Mouse (Mus musculus) brain, embryonic 14.5 days (tissue): Measurements from ENCODE around the gene Plscr5.

ENCODE experiments used
- CTCF ChIP-seq: fragments of 200-500 bp; IDR thresholded peaks from 2 replicates; pipeline ENCODE4 v1.5.1; 2012; ENCODE audit warnings: inconsistent platforms, mild to moderate bottlenecking, moderate library complexity, borderline replicate concordance; ENCODE audit not compliant: insufficient read depth, insufficient read length; ENCODE audit errors: extremely low read depth
- POLR2A ChIP-seq: fragments of 200-500 bp; IDR thresholded peaks from 2 replicates; pipeline ENCODE4 v1.6.1; 2012; ENCODE audit warnings: mild to moderate bottlenecking, inconsistent platforms, borderline replicate concordance; ENCODE audit not compliant: poor library complexity, insufficient read depth, insufficient read length, severe bottlenecking; ENCODE audit errors: extremely low read depth

GRCm38 (mm10) chr9:92217484-92217883, 24.7 kb downstream of the Plscr5 start:
- TF ChIP-seq CTCF (no peak), POLR2A (no peak)
